Mouse (Mus musculus): ENCODE measurements around the gene Ptar1.
"Not testable (repeated sequence)": the region's sequence is repeated elsewhere in the genome, so short reads cannot be mapped to it uniquely, and the experiment has no call there.

Ptar1 gene

DNA sequence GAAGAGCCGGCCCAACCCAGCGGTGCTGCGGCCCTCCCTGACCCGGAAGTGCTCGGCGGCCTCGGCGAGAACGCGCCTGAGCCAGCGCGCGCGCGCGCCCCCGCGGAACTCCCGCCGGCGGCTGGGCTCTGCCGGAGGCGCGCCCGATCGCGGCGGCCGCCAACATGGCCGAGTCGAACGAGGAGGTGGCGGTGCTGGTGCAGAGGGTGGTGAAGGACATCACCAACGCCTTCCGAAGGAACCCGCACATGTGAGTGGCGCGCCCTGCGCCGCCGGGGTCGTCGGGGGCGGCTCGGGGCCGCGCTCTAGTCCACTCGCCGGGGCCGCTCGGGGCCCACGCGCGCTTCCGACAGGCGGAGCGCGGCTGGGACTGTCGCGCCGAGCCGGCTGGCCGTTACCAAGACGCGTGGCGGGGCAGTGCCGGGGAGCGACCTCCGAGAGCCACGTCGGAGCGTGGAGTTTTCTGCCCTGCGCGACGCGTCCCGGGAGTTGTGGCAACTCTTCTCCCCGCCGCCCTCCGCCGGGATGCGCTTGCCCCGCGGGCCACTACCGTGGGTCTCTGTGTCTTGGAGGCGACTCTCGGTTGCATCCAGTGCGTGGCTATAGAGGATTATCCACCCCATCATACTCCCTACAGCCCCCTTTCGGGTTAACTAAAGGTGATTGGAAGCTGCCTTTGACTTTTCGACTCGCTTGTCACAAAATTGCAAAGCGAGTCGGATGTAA lies at the start of gene Ptar1:
Gene Ptar1 (plus strand): TSS at position 134 of the 726 bp plus-strand sequence.
- DNase-seq (ENCODE audit: low read depth, low spot score): peak; percentile 79

DNA sequence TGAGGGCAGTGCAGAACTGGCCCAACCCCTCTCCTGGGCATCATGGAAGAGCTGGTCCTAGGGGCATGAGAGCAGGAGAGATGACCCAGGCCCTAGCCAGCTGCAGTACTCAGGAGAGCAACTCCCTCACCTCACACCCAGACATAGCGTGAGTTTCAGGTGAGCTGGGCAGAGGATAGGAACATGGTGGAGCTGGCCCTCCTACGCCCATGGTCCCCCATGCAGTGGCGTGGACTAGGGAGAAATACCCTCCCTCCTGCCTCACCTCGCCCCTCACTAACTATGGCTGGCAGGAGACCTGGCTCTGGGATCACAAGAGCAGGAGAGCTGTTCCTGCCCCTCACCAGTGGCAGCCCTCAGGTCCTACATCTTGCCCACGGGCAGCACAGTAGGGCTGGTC lies 43.4 kb upstream of the Ptar1 start:
- no peak for DNase-seq (ENCODE audit: low read depth, low spot score)

- no peak for DNase-seq (ENCODE audit: low read depth, low spot score)
Observed at GRCm38 (mm10) chr19:23645347-23645746, 41.9 kb upstream of the Ptar1 start.

- no peak for DNase-seq (ENCODE audit: low read depth, low spot score)
Observed at GRCm38 (mm10) chr19:23647308-23647707, 39.9 kb upstream of the Ptar1 start.

GRCm38 (mm10) chr19:23652644-23653043 lies 34.6 kb upstream of the Ptar1 start, which contains the start of gene 1700028P14Rik:
Gene 1700028P14Rik (minus strand): TSS chr19:23652812.
- no peak for DNase-seq (ENCODE audit: low read depth, low spot score)

GRCm38 (mm10) chr19:23653154-23653553 lies 34.1 kb upstream of the Ptar1 start:
- DNase-seq (ENCODE audit: low read depth, low spot score): no peak

GRCm38 (mm10) chr19:23657261-23657932 lies 29.8 kb upstream of the Ptar1 start:
- DNase-seq (ENCODE audit: low read depth, low spot score): no peak

GRCm38 (mm10) chr19:23658350-23658749 lies 28.9 kb upstream of the Ptar1 start:
- DNase-seq (ENCODE audit: low read depth, low spot score): no peak

DNA sequence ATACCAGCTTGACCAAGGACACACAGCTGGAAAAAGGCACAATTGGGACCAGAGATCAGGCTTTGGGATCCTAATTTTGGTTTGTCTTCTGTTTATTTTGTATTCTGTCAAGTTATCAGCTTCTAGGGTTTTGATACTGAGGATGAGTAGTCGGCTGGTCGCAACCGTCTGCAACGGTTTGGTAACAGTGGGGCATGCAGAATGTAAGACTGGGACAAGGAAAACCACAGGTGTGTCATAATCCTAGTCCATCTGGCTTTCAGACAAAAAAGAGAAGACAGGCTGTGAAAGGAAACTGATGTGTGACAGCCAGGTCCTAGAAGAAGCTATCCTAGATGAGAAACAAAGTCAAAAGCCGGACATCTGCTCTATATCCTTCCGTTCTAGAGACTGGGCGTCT lies 23.1 kb upstream of the Ptar1 start:
- DNase-seq (ENCODE audit: low read depth, low spot score): no peak

- no peak for DNase-seq (ENCODE audit: low read depth, low spot score)
Observed at GRCm38 (mm10) chr19:23668142-23668655, 19.0 kb upstream of the Ptar1 start.

DNA sequence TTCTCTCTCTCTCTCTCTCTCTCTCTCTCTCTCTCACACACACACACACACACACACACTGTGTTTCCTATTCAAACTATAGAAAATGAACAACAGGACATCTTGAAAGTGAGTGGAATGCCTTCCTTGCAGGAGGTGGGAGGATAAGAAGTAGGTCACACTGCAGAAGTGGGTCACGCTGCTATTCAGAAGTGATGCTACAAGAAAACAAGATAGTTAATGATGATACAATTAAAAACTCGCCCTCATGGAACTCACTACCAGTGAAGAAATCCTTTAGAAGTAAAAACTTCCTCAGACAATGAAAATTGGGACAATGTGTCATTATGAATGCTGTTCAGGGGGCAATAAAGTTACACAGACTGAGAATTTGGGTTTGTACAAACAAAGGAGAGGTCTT lies 14.2 kb upstream of the Ptar1 start:
- no peak for DNase-seq (ENCODE audit: low read depth, low spot score)

DNA sequence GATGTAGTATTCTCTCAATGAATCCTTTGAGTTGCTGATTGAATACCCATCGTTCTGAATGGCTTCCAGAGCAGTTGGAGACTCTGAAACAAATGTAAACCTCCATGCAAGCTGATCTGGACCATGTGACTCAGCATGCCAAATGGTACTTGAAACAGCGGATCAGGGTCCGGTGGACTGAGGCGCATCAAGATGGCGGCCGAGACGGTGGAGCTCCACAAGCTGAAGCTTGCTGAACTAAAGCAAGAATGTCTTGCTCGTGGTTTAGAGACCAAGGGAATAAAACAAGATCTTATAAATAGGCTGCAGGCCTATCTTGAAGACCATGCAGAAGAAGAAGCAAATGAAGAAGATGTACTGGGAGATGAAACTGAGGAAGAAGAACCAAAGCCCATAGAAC lies 11.6 kb upstream of the Ptar1 start:
- DNase-seq (ENCODE audit: low read depth, low spot score): not testable (repeated sequence)

GRCm38 (mm10) chr19:23686962-23687295 lies 300 bp upstream of the Ptar1 start:
- DNase-seq (ENCODE audit: low read depth, low spot score): no peak

DNA sequence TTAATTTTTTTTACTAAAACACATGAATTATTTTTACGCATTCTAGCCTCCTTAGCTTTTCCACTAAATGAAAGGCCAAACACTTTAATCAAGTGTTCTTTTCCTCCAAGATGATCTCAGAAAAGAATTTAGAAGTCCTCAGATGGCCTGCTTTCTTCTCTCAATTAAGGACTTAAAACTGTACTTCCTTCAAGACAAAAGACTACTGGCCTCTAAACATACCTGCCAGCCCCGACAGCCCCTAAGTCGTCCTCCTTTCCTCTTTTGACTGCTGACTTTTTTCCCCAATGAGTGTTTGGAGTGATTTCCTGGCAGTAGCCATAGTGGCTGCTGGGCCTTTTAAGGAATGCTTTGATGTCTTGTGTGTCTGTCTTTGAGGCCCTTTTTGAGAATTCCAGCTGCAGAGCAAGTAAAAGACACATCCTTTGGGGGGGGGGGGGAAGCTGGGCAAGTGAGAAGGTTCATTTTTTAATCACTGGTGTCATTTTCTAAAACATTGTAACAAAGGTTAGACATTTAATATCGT lies 1.3 kb downstream of the Ptar1 start:
- no peak for DNase-seq (ENCODE audit: low read depth, low spot score)

DNA sequence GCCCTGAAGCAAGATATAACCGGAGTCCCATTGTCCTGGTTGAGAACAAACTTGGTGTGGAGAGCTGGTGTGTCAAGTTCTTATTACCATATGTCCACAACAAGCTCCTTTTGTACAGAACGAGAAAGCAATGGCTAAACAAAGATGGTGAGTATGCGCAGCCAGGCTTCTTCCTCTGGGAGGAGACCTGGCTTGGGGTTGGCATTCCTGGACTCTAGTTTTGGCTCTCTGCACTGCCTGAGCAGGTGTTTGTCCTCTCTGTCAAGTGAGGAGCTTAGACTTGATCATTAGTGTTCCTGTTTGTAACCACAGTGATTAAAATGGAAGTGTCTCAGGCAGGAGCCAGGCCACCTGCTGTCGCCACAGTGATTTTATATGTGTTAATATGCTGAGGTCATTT lies 7.1 kb downstream of the Ptar1 start:
- peak; percentile 28 for DNase-seq (ENCODE audit: low read depth, low spot score)

DNA sequence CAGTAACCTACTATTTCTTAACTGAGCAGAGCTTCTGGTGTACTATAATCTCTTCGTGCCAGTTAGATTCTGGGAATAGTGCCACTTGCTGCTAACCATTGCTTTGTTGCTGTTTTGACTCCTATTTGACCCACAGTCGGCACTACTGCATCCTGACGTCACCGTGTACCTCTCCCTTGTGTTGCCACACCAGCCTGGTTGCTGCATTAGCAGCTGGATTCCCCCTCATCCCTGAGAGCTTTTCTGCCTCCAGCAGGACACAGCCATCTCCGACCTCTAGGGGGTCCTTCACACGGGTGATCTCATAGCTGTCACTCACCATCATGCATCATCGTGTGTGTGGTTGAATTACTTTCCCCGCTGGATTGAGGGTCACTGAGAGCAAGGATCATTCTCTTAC lies 10.6 kb downstream of the Ptar1 start:
- peak; percentile 33 for DNase-seq (ENCODE audit: low read depth, low spot score)

- DNase-seq (ENCODE audit: low read depth, low spot score): peak; percentile 21
Observed at GRCm38 (mm10) chr19:23698366-23698765, 11.1 kb downstream of the Ptar1 start.

- DNase-seq (ENCODE audit: low read depth, low spot score): no peak
Observed at GRCm38 (mm10) chr19:23699131-23699530, 11.9 kb downstream of the Ptar1 start.

GRCm38 (mm10) chr19:23702896-23703295 lies 15.7 kb downstream of the Ptar1 start:
- no peak for DNase-seq (ENCODE audit: low read depth, low spot score)

- DNase-seq (ENCODE audit: low read depth, low spot score): no peak
Observed at GRCm38 (mm10) chr19:23705383-23705782, 18.2 kb downstream of the Ptar1 start.

DNA sequence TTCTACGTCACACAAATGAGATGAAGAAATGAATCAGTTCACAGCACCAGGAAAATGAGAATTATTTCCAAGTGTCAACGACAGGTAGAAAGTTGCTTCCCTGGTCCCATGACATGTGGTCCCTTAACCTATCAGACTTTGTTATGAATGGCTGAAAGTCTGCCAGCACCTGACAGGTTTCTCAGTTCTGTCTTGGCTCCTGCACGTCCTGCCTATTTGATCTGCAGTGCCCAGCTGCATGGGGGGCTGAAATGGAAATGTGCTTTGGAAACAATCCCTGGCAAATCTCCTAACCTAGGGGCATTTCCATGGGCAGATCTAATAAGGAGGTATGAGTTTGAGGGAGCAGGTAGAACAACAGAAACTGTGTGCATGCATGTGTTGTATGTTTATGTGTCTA lies 59.3 kb downstream of the Ptar1 start:
- DNase-seq (ENCODE audit: low read depth, low spot score): no peak

- DNase-seq (ENCODE audit: low read depth, low spot score): no peak
Observed at GRCm38 (mm10) chr19:23757011-23757410, 69.8 kb downstream of the Ptar1 start.
